Comparison of ENCODE assay signal across 8 mouse cellular contexts in the genomic region with DNA sequence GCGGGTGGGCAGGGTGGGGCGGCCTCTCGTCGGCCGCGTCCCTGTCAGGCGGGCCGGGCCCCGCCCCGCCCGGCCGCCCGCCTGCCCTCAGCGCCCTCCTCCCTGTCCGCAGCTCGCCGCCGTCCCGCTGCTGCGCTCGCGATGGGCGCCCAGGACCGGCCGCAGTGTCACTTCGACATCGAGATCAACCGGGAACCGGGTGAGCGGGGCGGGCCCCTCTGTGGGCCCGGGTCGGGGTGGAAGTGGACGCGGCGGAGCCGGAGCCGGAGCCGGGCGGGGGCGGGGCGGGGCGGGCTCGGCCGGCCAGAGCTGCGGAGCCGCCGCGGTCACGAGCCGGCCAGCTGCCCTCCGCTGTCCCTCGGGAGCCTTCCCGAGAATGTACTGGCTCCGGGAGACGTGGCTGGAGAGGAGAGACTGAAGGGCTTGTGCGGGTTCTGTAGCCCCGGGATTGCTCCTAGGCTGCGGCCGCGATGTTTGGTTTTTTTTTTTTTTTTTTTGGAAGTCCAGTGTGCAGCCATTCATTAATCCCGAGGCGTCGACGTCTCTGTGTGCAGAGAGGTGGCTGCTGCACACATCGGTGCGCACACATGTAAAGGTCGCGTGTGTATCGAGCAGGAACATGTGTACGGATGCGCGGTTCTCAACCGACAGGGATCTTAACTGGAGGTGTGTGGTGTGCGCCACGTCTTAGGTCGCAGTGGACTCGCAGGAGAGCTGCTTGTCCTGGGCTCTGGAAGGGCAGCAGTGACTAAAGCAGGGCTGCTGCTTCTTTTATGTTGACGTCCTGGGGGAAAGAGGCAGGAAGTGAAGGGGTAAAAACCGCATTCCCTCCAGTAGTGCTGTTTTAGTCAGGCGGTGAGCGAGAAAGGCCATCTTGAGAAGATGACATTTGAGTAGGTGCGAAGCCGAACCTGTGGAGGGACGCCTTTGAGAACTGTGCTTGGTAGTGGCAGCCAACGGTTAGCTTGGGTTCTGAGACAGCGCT. TPM values are rescaled to one million over a fixed set of nuclear protein-coding genes. Genes with fewer than 3 reads are reported as not detected.
DNase-seq lines count a peak whose midpoint lies in the region; ATAC-seq and TF ChIP-seq lines count a peak whose summit lies in the region.

No protein-coding gene starts in this region.

- H3K4me1 ChIP-seq in cortical plate, adult 2 months (ENCODE audit: control insufficient read depth, insufficient read depth, low read length) = peaks cover 3% of the 10 kb centered on the region; the same call in 1 of the 2 replicates
- peaks cover 7% of the 10 kb centered on the region for H3K4me1 ChIP-seq in heart, embryonic 11.5 days (ENCODE audit: control insufficient read depth, insufficient read depth, low read length)
- H3K4me1 ChIP-seq in midbrain, embryonic 10.5 days = peaks cover 27% of the 10 kb centered on the region
- H3K4me1 ChIP-seq in stomach, embryonic 14.5 days (ENCODE audit: control insufficient read depth, insufficient read depth, low read length) = peaks cover 7% of the 10 kb centered on the region; the same call in 1 of the 2 replicates

- H3K27ac ChIP-seq in cortical plate, adult 2 months (ENCODE audit: insufficient read depth, low read length) = 0 out of 2 replicates have a peak overlapping the region, but pooled peaks have one; percentile 72
- H3K27ac ChIP-seq in heart, embryonic 11.5 days (ENCODE audit: low read depth, low read length) = peak overlapping the region; percentile 96
- H3K27ac ChIP-seq in midbrain, embryonic 10.5 days (replicated peaks) = peak overlapping the region; percentile 97
- peak overlapping the region; percentile 97 for H3K27ac ChIP-seq in stomach, embryonic 14.5 days (ENCODE audit: low read length)

- H3K36me3 ChIP-seq in heart, embryonic 11.5 days (ENCODE audit: control insufficient read depth, insufficient read depth, low read length) = no peaks in the 10 kb centered on the region
- H3K36me3 ChIP-seq in midbrain, embryonic 10.5 days = peaks cover 5% of the 10 kb centered on the region
- H3K36me3 ChIP-seq in stomach, embryonic 14.5 days (ENCODE audit: control insufficient read depth, insufficient read depth, low read length) = no peaks in the 10 kb centered on the region

- WGBS in heart, embryonic 11.5 days (ENCODE audit: insufficient replicate concordance) = under 1% methylated on average over 74 of the region's 87 CpGs
- under 1% methylated on average over 81 of the region's 87 CpGs for WGBS in midbrain, embryonic 10.5 days
- under 1% methylated on average over 64 of the region's 87 CpGs for WGBS in stomach, embryonic 14.5 days

- no peaks in the 10 kb centered on the region for H3K27me3 ChIP-seq in heart, embryonic 11.5 days (ENCODE audit: control insufficient read depth, insufficient read depth, low read length)
- H3K27me3 ChIP-seq in midbrain, embryonic 10.5 days (ENCODE audit: low read depth, poor library complexity, severe bottlenecking) = no peaks in the 10 kb centered on the region
- H3K27me3 ChIP-seq in stomach, embryonic 14.5 days (ENCODE audit: control insufficient read depth, insufficient read depth, low read length) = no peaks in the 10 kb centered on the region

- H3K9ac ChIP-seq in heart, embryonic 11.5 days (ENCODE audit: low read depth, low read length) = peak overlapping the region; percentile 93
- peak overlapping the region; percentile 95 for H3K9ac ChIP-seq in stomach, embryonic 14.5 days (replicated peaks; ENCODE audit: low read depth, low read length)

- TF ChIP-seq CTCF in cortical plate, adult 2 months (IDR thresholded peaks at IDR 0.05; ENCODE audit: extremely low read depth, insufficient read depth, low read length) = no peak

- 0 out of 2 replicates have a peak, but pooled peaks have one; percentile 11 for TF ChIP-seq POLR2A in cortical plate, adult 2 months (IDR thresholded peaks at IDR 0.05; ENCODE audit: extremely low read depth, insufficient read depth, low read length)

- peak; percentile 77 for ATAC-seq in heart, embryonic 11.5 days (replicated peaks; ENCODE audit: insufficient number of reproducible peaks, low FRiP score, low TSS enrichment)
- ATAC-seq in stomach, embryonic 14.5 days (ENCODE audit: insufficient number of reproducible peaks, insufficient read depth, low FRiP score, low read depth) = no peak; the same call in none of the 2 replicates

- peak; percentile 48 to 78 for DNase-seq in adrenal gland, adult (ENCODE audit: inconsistent age in 2 of 2, low spot score in 1 of 2)
- DNase-seq in adrenal gland, postnatal 4 days (ENCODE audit: low spot score in 2 of 2) = no peak
- DNase-seq in MN1 (ENCODE audit: low spot score) = peak; percentile 78
- peak; percentile 47 for DNase-seq in kidney, postnatal 14 days
- DNase-seq in midbrain, embryonic 10.5 days (ENCODE audit: low spot score) = peak; percentile 47

- H3K9me3 ChIP-seq in heart, embryonic 11.5 days (replicated peaks; ENCODE audit: control insufficient read depth, low read length) = no peaks in the 10 kb centered on the region
- no peaks in the 10 kb centered on the region for H3K9me3 ChIP-seq in midbrain, embryonic 10.5 days (replicated peaks)
- H3K9me3 ChIP-seq in stomach, embryonic 14.5 days (ENCODE audit: control insufficient read depth, low read depth, low read length) = 0 out of 2 replicates have a peak, but pooled peaks cover 2% of the 10 kb centered on the region

- peak overlapping the region; percentile 88 for H3K4me2 ChIP-seq in heart, embryonic 11.5 days
- H3K4me2 ChIP-seq in stomach, embryonic 14.5 days (replicated peaks; ENCODE audit: low read depth, low read length) = peak overlapping the region; percentile 87

- H3K4me3 ChIP-seq in cortical plate, adult 2 months (ENCODE audit: insufficient read depth, low read length) = peak overlapping the region; percentile 98
- H3K4me3 ChIP-seq in heart, embryonic 11.5 days (ENCODE audit: low read depth, low read length) = peak overlapping the region; percentile 81
- peak overlapping the region; percentile 95 for H3K4me3 ChIP-seq in midbrain, embryonic 10.5 days
- H3K4me3 ChIP-seq in stomach, embryonic 14.5 days (ENCODE audit: low read depth, low read length) = peak overlapping the region; percentile 95

RNA-seq across cellular contexts. Expression of gene Nktr, which starts 0.7 kb away (rescaled TPM):
- total RNA-seq in adrenal gland, postnatal 4 days (2021) = 100 to 1,000 TPM; 102 to 124 TPM
- 127 and 133 TPM in 2 replicates for polyA plus RNA-seq in cortical plate, adult 2 months (2012; rRNA removed)
- 46.8 and 64.6 TPM in 2 replicates for polyA plus RNA-seq in heart, embryonic 11.5 days (2014; fragmentation: Nextera tagmentation; extraction: Ambion mirVana)
- 56.1 and 59.5 TPM in 2 replicates for polyA plus RNA-seq in midbrain, embryonic 10.5 days (2016; fragmentation: Nextera tagmentation; extraction: Ambion mirVana)
- polyA plus RNA-seq in stomach, embryonic 14.5 days (2014; fragmentation: Nextera tagmentation; extraction: Ambion mirVana) = 88.1 and 102 TPM in 2 replicates

RNA-seq across cellular contexts. Expression of gene Ss18l2, which starts 9.5 kb away (rescaled TPM):
- 10 to 100 TPM; 52.6 to 52.8 TPM for total RNA-seq in adrenal gland, postnatal 4 days (2021)
- 119 and 120 TPM in 2 replicates for polyA plus RNA-seq in cortical plate, adult 2 months (2012; rRNA removed)
- polyA plus RNA-seq in heart, embryonic 11.5 days (2014; fragmentation: Nextera tagmentation; extraction: Ambion mirVana) = 153 and 161 TPM in 2 replicates
- polyA plus RNA-seq in midbrain, embryonic 10.5 days (2016; fragmentation: Nextera tagmentation; extraction: Ambion mirVana) = 91.8 and 103 TPM in 2 replicates
- polyA plus RNA-seq in stomach, embryonic 14.5 days (2014; fragmentation: Nextera tagmentation; extraction: Ambion mirVana) = 136 TPM in 2 replicates

RNA-seq across cellular contexts. Expression of gene Sec22c, which starts 14.3 kb away (rescaled TPM):
- total RNA-seq in adrenal gland, postnatal 4 days (2021) = 1 to 10 TPM; 6.0 to 8.8 TPM
- polyA plus RNA-seq in cortical plate, adult 2 months (2012; rRNA removed) = 13.9 and 15.4 TPM in 2 replicates
- 4.3 and 4.8 TPM in 2 replicates for polyA plus RNA-seq in heart, embryonic 11.5 days (2014; fragmentation: Nextera tagmentation; extraction: Ambion mirVana)
- 18.4 and 21.9 TPM in 2 replicates for polyA plus RNA-seq in midbrain, embryonic 10.5 days (2016; fragmentation: Nextera tagmentation; extraction: Ambion mirVana)
- 10.1 and 12.4 TPM in 2 replicates for polyA plus RNA-seq in stomach, embryonic 14.5 days (2014; fragmentation: Nextera tagmentation; extraction: Ambion mirVana)

RNA-seq across cellular contexts. Expression of gene Zfp651, which starts 39.5 kb away (rescaled TPM):
- 10 to 100 TPM; 66.6 to 72.6 TPM for total RNA-seq in adrenal gland, postnatal 4 days (2021)
- polyA plus RNA-seq in cortical plate, adult 2 months (2012; rRNA removed) = 97.8 and 115 TPM in 2 replicates
- polyA plus RNA-seq in heart, embryonic 11.5 days (2014; fragmentation: Nextera tagmentation; extraction: Ambion mirVana) = 7.1 and 7.8 TPM in 2 replicates
- polyA plus RNA-seq in midbrain, embryonic 10.5 days (2016; fragmentation: Nextera tagmentation; extraction: Ambion mirVana) = 4.8 and 6.6 TPM in 2 replicates
- 12.5 and 13.7 TPM in 2 replicates for polyA plus RNA-seq in stomach, embryonic 14.5 days (2014; fragmentation: Nextera tagmentation; extraction: Ambion mirVana)

RNA-seq across cellular contexts. Expression of gene Klhl40, which starts 57.8 kb away (rescaled TPM):
- 1 to 10 TPM; 1.9 to 3.8 TPM for total RNA-seq in adrenal gland, postnatal 4 days (2021)
- polyA plus RNA-seq in cortical plate, adult 2 months (2012; rRNA removed) = 6.6 and 8.7 TPM in 2 replicates
- polyA plus RNA-seq in heart, embryonic 11.5 days (2014; fragmentation: Nextera tagmentation; extraction: Ambion mirVana) = 0.59 and 0.84 TPM in 2 replicates
- polyA plus RNA-seq in midbrain, embryonic 10.5 days (2016; fragmentation: Nextera tagmentation; extraction: Ambion mirVana) = 0.15 and 0.16 TPM in 2 replicates
- polyA plus RNA-seq in stomach, embryonic 14.5 days (2014; fragmentation: Nextera tagmentation; extraction: Ambion mirVana) = 0.17 and 0.57 TPM in 2 replicates

Comparison
In these comparisons a context has a peak if more than half of its experiments do, and no peak if none do; other contexts are left out.
1. DNase-seq: peak in adrenal gland, adult (2 of 2), MN1 (single experiment), kidney, postnatal 14 days (single experiment) and midbrain, embryonic 10.5 days (single experiment); none in adrenal gland, postnatal 4 days (0 of 2).
2. Peak in every context shown above with its lines, with median percentiles within 50 percentile points of each other: H3K27ac ChIP-seq and H3K4me3 ChIP-seq.